Mouse (Mus musculus): ENCODE results near the gene Klf5. TPM values are rescaled to one million over a fixed set of nuclear protein-coding genes. Genes with fewer than 3 reads are reported as not detected.

Gene Klf5
- polyA plus RNA-seq, 1 experiment from 2014 or later: 3.5 TPM

DNA sequence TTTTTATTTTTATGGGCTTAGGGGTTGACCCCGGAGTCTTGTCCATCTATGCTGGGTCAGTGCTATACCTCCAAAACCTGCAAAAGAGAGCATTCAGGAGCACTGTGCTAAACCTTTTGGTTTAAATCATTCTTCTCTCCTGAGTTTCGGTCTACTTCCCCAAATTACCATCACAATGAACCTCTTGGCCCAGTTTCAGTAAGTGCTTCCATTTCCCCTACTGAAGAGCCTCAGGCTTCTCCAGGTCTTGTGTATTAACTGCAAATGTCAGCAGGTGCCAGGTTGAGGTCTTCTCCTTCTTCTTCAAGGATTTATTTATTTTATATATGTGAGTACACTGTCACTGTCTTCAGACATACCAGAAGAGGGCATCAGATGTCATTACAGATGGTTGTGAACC is 55.6 kb downstream of the Klf5 start:
- DNase-seq (ENCODE audit: low spot score) (no peak), ATAC-seq (ENCODE audit: low FRiP score) (no peak)
- no peak overlapping the region for H3K9ac ChIP-seq
- H3K4me1 ChIP-seq (replicated peaks; ENCODE audit: control insufficient read depth, insufficient read depth, low read length): no peaks in the 10 kb centered on the region
- no peak overlapping the region for H3K4me2 ChIP-seq (replicated peaks)
- no peak overlapping the region for H3K4me3 ChIP-seq (replicated peaks; ENCODE audit: low read length)
- no peaks in the 10 kb centered on the region for H3K27me3 ChIP-seq (ENCODE audit: control insufficient read depth, insufficient read depth, low read length)
- no peaks in the 10 kb centered on the region for H3K9me3 ChIP-seq (ENCODE audit: control insufficient read depth, low read length)
- no peak overlapping the region for H3K27ac ChIP-seq
- no peaks in the 10 kb centered on the region for H3K36me3 ChIP-seq (replicated peaks; ENCODE audit: control insufficient read depth, insufficient read depth)
- 65% methylated on average over 2 of the region's 2 CpGs for WGBS

- H3K4me3 ChIP-seq (replicated peaks; ENCODE audit: low read length): no peak overlapping the region
- ATAC-seq (ENCODE audit: low FRiP score): no peak
- H3K9me3 ChIP-seq (ENCODE audit: control insufficient read depth, low read length): no peaks in the 10 kb centered on the region
Measured at GRCm38 (mm10) chr14:99354761-99355609, 56.5 kb downstream of the Klf5 start.

DNA sequence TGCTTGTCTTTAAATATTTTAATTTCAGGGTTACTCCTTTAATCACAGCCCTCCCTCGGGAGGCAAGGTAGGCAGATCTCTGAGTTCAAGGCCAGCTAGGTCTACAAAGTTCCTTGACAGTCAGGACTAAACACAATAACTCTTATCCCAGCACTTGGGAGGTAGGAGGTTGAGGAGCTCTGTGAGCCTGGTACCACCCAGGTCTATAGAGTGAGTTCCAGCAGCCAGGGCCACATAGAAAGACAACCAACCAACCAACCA is 57.0 kb downstream of the Klf5 start:
- H3K9me3 ChIP-seq (ENCODE audit: control insufficient read depth, low read length): no peaks in the 10 kb centered on the region
- no peak for ATAC-seq (ENCODE audit: low FRiP score)
- no peak overlapping the region for H3K4me3 ChIP-seq (replicated peaks; ENCODE audit: low read length)
- H3K4me2 ChIP-seq (replicated peaks): no peak overlapping the region
- DNase-seq (ENCODE audit: low spot score): no peak
- 81% methylated on average over 1 of the region's 1 CpGs for WGBS
- H3K36me3 ChIP-seq (replicated peaks; ENCODE audit: control insufficient read depth, insufficient read depth): no peaks in the 10 kb centered on the region
- no peak overlapping the region for H3K9ac ChIP-seq
- H3K4me1 ChIP-seq (replicated peaks; ENCODE audit: control insufficient read depth, insufficient read depth, low read length): no peaks in the 10 kb centered on the region
- no peak overlapping the region for H3K27ac ChIP-seq
- H3K27me3 ChIP-seq (ENCODE audit: control insufficient read depth, insufficient read depth, low read length): no peaks in the 10 kb centered on the region

More at GRCm38 (mm10) chr14:99354761-99355609, 56.5 kb downstream of the Klf5 start:
- no peaks in the 10 kb centered on the region for H3K4me1 ChIP-seq (replicated peaks; ENCODE audit: control insufficient read depth, insufficient read depth, low read length)
- H3K4me2 ChIP-seq (replicated peaks): no peak overlapping the region
- H3K27me3 ChIP-seq (ENCODE audit: control insufficient read depth, insufficient read depth, low read length): no peaks in the 10 kb centered on the region
- no peak for DNase-seq (ENCODE audit: low spot score)
- no peaks in the 10 kb centered on the region for H3K36me3 ChIP-seq (replicated peaks; ENCODE audit: control insufficient read depth, insufficient read depth)
- 93% methylated on average over 10 of the region's 10 CpGs for WGBS
- H3K27ac ChIP-seq: no peak overlapping the region
- H3K9ac ChIP-seq: no peak overlapping the region

DNA sequence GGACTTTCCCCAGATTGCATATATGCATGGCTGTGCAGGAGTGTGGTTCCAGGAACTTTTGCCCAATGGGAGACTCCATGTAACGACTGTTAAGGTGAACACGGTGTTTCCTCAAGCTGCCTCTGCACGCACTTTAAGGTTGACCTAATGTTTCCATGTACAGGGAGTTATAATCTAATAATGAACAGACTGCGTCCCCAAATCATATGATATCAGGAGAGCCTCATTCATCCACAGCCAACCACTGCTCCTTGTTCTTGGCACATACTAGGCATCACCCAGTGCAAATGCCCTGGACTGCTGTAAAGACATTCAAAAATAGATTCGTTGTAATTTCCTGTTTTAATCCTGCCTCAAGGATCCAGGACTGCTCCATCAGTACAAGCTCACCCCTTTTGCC is 64.5 kb downstream of the Klf5 start:
- 93% methylated on average over 5 of the region's 5 CpGs for whole genome bisulfite sequencing
- no peak overlapping the region for H3K4me3 ChIP-seq (replicated peaks; ENCODE audit: low read length)
- DNase-seq (ENCODE audit: low spot score) (no peak), ATAC-seq (ENCODE audit: low FRiP score) (no peak)
- no peak overlapping the region for H3K9ac ChIP-seq
- H3K9me3 ChIP-seq (ENCODE audit: control insufficient read depth, low read length): no peaks in the 10 kb centered on the region
- H3K27me3 ChIP-seq (ENCODE audit: control insufficient read depth, insufficient read depth, low read length): no peaks in the 10 kb centered on the region
- H3K4me1 ChIP-seq (replicated peaks; ENCODE audit: control insufficient read depth, insufficient read depth, low read length): no peaks in the 10 kb centered on the region
- H3K4me2 ChIP-seq (replicated peaks): no peak overlapping the region
- H3K27ac ChIP-seq: no peak overlapping the region
- no peaks in the 10 kb centered on the region for H3K36me3 ChIP-seq (replicated peaks; ENCODE audit: control insufficient read depth, insufficient read depth)

- no peak for DNase-seq (ENCODE audit: low spot score)
- no peaks in the 10 kb centered on the region for H3K9me3 ChIP-seq (ENCODE audit: control insufficient read depth, low read length)
- no peaks in the 10 kb centered on the region for H3K36me3 ChIP-seq (replicated peaks; ENCODE audit: control insufficient read depth, insufficient read depth)
- no peak overlapping the region for H3K4me3 ChIP-seq (replicated peaks; ENCODE audit: low read length)
- 81% methylated on average over 12 of the region's 12 CpGs for WGBS
- H3K4me2 ChIP-seq (replicated peaks): no peak overlapping the region
- no peak overlapping the region for H3K27ac ChIP-seq
- no peak for ATAC-seq (ENCODE audit: low FRiP score)
- H3K4me1 ChIP-seq (replicated peaks; ENCODE audit: control insufficient read depth, insufficient read depth, low read length): no peaks in the 10 kb centered on the region
- H3K9ac ChIP-seq: no peak overlapping the region
- no peaks in the 10 kb centered on the region for H3K27me3 ChIP-seq (ENCODE audit: control insufficient read depth, insufficient read depth, low read length)
Measured at GRCm38 (mm10) chr14:99364007-99364784, 65.7 kb downstream of the Klf5 start.

Other genes starting within 250 kb of the Klf5 start
- 18.5 and 19.3 TPM in 2 replicates for gene Pibf1, start 199.3 kb upstream of the Klf5 start, polyA plus RNA-seq (2014; fragmentation: Nextera tagmentation; extraction: Ambion mirVana)
- 28.8 and 30.9 TPM in 2 replicates for gene Dis3, start 198.9 kb upstream of the Klf5 start, polyA plus RNA-seq (2014; fragmentation: Nextera tagmentation; extraction: Ambion mirVana)